Mouse (Mus musculus) megakaryocyte, embryonic 14.5 days (primary cell): ENCODE results near the gene Prdx1. TPM values are rescaled to one million over a fixed set of nuclear protein-coding genes. Genes with fewer than 3 reads are reported as not detected.
"Not testable (repeated sequence)": the region's sequence is repeated elsewhere in the genome, so short reads cannot be mapped to it uniquely, and the experiment has no call there.

Experiments
- H3K27me3 ChIP-seq: replicated peaks from 2 replicates; pipeline ENCODE3; 2012; ENCODE audit warnings: inconsistent platforms
- H3K36me3 ChIP-seq: replicated peaks from 2 replicates; pipeline ENCODE3; 2012; ENCODE audit warnings: low read length, inconsistent platforms, mixed read lengths
- H3K4me1 ChIP-seq: 2 replicates; pipeline ENCODE4 v1.6.1; 2012; ENCODE audit warnings: inconsistent platforms
- H3K4me3 ChIP-seq: replicated peaks from 2 replicates; pipeline ENCODE3; 2012; ENCODE audit warnings: moderate library complexity, mild to moderate bottlenecking, inconsistent platforms
- H3K9me3 ChIP-seq: 2 replicates; pipeline ENCODE4 v1.6.1; 2012; ENCODE audit warnings: inconsistent platforms
- FLI1 ChIP-seq: IDR thresholded peaks from 2 replicates; pipeline ENCODE4 v1.6.1; 2012; ENCODE audit warnings: low read length, inconsistent platforms, mixed read lengths
- GATA1 ChIP-seq: IDR thresholded peaks from 3 replicates; pipeline ENCODE4 v1.6.1; 2012; ENCODE audit warnings: mixed read lengths, low read length, inconsistent platforms, borderline replicate concordance
- polyA plus RNA-seq: library from polyadenylated mRNA; stranded (reverse); fragments of >175 nt; gene quantifications from 2 replicates; pipeline ENCODE4 v1.2.3, GENCODE M21; 2012; ENCODE audit warnings: low replicate concordance; ENCODE audit not compliant: insufficient read depth

Prdx1 gene
- polyA plus RNA-seq, 1 experiment: 13.8 TPM

DNA sequence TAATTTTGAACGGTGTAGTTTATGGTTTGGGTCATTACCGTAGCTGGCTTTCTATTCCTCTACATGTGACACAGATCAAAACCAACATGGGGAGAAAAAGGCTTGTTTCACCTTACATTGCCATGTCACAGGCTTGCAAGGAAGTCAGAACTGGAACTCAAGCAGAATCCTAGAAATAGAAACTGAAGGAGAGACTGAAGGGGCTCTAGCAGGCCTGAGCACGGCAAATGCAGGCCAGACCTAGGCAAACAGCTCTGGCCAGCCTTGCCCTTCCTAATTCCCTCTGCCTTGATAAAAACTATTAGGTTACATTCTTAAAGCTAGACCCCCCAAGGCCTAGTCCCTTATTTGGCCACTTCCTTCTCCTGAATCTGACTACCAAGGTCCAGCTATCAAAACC lies 29.7 kb upstream of the Prdx1 start:
- no peak for TF ChIP-seq GATA1
- no peak for TF ChIP-seq FLI1
- H3K9me3 ChIP-seq: no peaks in the 10 kb centered on the region
- peaks cover 40% of the 10 kb centered on the region for H3K4me1 ChIP-seq
- H3K36me3 ChIP-seq: no peaks in the 10 kb centered on the region
- H3K4me3 ChIP-seq: no peak overlapping the region
- peaks cover 7% of the 10 kb centered on the region for H3K27me3 ChIP-seq

DNA sequence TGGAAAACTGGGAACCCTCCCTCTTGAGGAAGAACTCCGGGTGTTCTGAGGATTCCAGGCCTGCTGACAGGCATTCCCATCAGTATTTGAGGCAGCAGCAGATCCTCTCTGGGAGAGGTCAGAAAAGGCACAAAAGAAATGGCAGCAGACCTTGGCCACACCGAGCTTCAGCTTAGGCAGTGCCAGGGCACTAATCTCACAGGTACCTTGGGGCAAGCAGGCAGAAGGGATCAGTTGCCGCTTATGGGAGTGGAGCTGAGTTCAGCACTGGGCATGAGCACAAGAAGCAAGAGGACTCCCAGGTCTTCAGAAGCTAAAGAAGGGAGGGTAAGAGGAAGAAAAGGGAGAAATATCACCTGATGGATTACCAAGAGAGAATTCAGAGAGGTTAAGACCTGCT lies 27.4 kb upstream of the Prdx1 start:
- TF ChIP-seq FLI1 (no peak), GATA1 (no peak)
- Histone ChIP-seq H3K4me1 (peaks cover 31% of the 10 kb centered on the region), H3K4me3 (no peak overlapping the region), H3K36me3 (no peaks in the 10 kb centered on the region), H3K27me3 (peaks cover 8% of the 10 kb centered on the region), H3K9me3 (peaks cover 8% of the 10 kb centered on the region)

DNA sequence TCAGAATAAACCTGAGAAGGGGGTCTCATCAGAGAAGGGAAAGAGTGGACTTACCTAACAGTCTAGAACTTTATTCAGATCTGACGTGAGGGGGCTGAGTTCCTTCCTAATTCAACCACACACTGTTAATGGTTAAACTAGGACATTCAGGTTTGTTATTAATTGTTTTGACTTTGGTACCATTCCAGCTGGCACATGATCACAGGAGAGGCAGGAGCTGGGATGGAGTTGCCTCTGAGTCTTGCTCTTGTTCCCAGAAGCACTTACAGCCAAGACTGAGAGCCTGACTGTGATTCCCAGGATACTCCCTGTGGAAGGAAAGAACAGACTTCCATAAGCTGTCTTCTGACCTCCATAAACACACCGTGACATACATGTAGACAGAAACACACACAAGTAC lies 25.9 kb upstream of the Prdx1 start:
- H3K36me3 ChIP-seq: no peaks in the 10 kb centered on the region
- H3K4me3 ChIP-seq: no peak overlapping the region
- H3K9me3 ChIP-seq: peaks cover 8% of the 10 kb centered on the region
- H3K4me1 ChIP-seq: peaks cover 31% of the 10 kb centered on the region
- peaks cover 9% of the 10 kb centered on the region for H3K27me3 ChIP-seq
- no peak for TF ChIP-seq FLI1
- TF ChIP-seq GATA1: no peak

DNA sequence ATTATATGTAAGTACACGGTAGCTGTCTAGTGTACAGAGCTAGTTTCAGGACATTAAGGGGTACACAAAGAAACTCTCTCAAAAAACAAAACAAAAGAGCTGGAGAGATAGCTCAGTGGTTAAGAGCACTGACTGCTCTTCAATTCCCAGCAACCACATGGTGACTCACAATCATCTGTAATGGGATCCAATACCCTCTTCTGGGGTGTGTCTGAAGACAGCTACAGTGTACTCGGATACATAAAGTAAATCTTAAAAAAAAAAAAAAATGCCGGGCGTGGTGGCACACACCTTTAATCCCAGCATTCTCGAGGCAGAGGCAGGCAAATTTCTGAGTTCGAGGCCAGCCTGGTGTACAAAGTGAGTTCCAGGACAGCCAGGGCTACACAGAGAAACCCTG lies 25.4 kb upstream of the Prdx1 start:
- not testable (repeated sequence) for H3K27me3 ChIP-seq, H3K36me3 ChIP-seq, H3K9me3 ChIP-seq, H3K4me3 ChIP-seq
- H3K4me1 ChIP-seq: peaks cover 32% of the 10 kb centered on the region

DNA sequence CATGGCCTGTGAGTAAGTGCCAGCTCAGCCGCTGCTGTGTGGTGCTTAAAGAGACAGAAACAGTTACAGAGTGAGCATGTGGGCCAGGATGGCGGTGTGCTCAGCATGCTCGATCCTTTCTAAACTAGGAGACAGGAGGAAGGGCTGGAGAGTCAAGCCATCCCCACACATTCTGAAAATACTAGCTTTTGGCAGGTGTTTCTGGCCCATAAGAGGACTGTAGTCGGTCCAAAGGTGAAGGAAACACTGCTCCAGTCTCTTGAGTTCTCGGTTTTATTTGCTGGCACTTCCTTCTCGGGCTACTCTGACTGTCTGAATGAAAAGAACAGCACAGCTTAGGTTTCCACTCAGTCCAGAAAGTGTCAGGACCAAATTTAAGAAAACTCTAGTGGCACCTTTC lies 24.5 kb upstream of the Prdx1 start:
- Histone ChIP-seq H3K4me1 (peaks cover 24% of the 10 kb centered on the region), H3K4me3 (no peak overlapping the region), H3K36me3 (no peaks in the 10 kb centered on the region), H3K9me3 (peaks cover 8% of the 10 kb centered on the region), H3K27me3 (peaks cover 12% of the 10 kb centered on the region)
- TF ChIP-seq GATA1 (no peak), FLI1 (no peak)

DNA sequence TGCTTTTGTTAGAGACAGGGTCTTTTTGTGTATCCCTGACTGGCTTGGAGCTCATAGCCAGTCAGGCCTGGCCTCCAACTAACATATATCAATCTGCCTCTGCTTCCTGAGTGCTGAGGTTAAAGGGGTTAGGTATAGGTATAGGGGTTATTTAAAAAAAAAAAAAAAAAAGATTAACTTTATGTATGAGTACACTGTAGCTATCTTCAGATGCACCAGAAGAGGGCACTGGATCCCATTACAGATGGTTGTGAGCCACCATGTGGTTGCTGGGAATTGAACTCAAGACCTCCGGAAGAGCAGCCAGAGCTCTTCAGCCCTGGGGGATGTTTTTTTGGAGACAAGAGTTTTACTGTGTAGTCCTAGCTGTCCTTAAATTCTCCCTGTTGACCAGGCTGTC lies 23.3 kb upstream of the Prdx1 start:
- H3K4me1 ChIP-seq: peaks cover 20% of the 10 kb centered on the region
- H3K27me3 ChIP-seq: peaks cover 15% of the 10 kb centered on the region
- H3K36me3 ChIP-seq: no peaks in the 10 kb centered on the region
- peaks cover 8% of the 10 kb centered on the region for H3K9me3 ChIP-seq
- no peak overlapping the region for H3K4me3 ChIP-seq
- TF ChIP-seq GATA1 (no peak), FLI1 (no peak)

DNA sequence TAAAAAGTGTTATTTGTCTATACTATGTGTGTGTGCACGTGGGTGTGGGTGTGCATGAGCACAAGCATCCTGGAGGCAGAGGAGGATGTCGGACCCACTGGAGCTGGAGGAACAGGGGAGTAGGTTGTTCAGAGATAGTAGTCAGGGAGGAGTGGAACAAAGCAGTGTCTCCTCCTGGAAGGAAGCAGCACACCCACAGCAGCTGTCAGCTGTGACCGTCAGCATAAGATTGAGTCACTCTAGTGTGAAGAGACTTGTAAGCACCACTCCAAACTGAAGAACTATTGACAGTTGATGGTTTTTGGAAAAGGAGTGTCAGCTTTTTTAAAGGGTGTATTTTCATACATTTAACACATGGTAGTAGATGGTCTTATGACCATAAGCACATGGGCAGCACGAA lies 18.7 kb upstream of the Prdx1 start:
- Histone ChIP-seq H3K9me3 (peaks cover 8% of the 10 kb centered on the region), H3K27me3 (peaks cover 21% of the 10 kb centered on the region), H3K4me1 (peaks cover 17% of the 10 kb centered on the region), H3K36me3 (no peaks in the 10 kb centered on the region), H3K4me3 (no peak overlapping the region)
- TF ChIP-seq FLI1 (no peak), GATA1 (no peak)

DNA sequence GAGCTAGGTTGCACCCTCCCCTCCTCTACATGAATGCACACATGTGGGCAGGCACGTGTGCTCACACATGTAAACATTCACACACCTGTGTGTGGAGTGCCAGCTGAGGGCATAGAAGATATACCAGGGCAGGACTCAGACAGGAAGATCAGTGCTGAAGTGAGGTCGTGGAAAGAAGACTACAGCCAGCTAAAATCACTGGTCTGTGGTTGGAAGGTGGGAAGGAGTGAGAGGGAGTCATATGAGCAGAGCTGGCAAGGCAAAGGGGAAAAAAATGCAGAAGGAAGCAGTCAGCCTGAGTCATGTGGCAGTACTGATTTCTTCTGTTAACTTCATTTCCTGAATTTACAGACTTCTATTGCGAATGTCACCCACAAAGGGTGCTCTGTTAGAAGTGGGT lies 17.2 kb upstream of the Prdx1 start:
- Histone ChIP-seq H3K4me3 (peak overlapping the region; percentile 79), H3K36me3 (no peaks in the 10 kb centered on the region), H3K9me3 (no peaks in the 10 kb centered on the region), H3K4me1 (peaks cover 27% of the 10 kb centered on the region), H3K27me3 (peaks cover 20% of the 10 kb centered on the region)
- no peak for TF ChIP-seq GATA1
- no peak for TF ChIP-seq FLI1

DNA sequence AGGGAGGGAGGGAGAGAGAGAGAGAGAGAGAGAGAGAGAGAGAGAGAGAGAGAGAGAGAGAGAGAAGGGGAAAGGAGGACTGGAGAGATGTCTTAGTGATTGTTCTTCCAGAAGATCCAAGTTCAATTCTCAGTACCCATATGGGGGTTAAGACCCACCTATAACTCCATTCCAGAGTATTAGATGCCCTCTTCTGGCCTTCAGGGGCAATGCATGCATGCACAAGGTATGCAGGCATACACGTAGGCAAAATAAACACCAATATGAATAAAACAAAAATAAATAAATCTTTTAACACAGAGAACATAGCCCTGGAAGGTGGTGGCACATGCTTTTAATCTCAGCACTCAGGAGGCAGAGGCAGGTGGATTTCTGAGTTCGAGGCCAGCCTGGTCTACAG lies 16.1 kb upstream of the Prdx1 start:
- peaks cover 18% of the 10 kb centered on the region for H3K27me3 ChIP-seq
- no peak overlapping the region for H3K4me3 ChIP-seq
- H3K9me3 ChIP-seq: no peaks in the 10 kb centered on the region
- H3K36me3 ChIP-seq: no peaks in the 10 kb centered on the region
- TF ChIP-seq FLI1 (no peak), GATA1 (no peak)
- peaks cover 36% of the 10 kb centered on the region for H3K4me1 ChIP-seq

DNA sequence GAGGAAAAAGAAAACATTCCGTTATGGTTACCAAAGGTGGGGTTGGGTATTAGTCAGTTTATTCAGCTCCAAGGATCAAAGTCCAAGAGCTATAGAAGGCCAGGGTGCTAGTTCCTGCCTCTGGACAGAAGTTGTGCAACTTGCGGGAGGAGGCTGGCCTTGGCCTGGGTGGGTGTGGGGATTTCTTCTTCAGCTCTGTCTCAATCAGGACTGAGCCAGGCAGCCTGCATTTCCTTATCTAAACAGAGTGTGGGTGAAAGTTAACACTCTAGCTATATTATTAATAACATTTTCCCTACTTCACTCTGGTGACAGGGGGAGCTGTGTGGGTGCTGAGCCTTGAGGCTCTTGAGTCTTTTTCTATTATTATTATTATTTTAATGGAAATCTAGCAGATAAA lies 12.6 kb upstream of the Prdx1 start:
- TF ChIP-seq FLI1 (no peak), GATA1 (no peak)
- H3K27me3 ChIP-seq: peaks cover 16% of the 10 kb centered on the region
- H3K9me3 ChIP-seq: no peaks in the 10 kb centered on the region
- H3K4me1 ChIP-seq: peaks cover 41% of the 10 kb centered on the region
- no peak overlapping the region for H3K4me3 ChIP-seq
- H3K36me3 ChIP-seq: no peaks in the 10 kb centered on the region

DNA sequence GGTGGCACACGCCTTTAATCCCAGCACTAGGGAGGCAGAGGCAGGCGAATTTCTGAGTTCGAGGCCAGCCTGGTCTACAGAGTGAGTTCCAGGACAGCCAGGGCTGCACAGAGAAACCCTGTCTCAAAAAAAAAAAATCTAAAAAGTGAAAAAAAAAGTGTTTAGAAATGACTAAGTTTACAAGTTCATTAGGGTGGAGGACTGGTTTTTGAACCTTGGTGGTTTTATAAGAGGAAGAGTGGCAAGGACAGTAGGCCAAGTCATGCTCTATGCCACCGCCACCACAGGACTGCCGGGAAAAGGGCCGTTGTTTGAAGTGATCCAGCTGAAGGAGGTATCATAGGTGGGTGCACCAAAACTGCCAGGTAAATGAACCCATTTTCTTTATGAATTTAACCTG lies 10.6 kb upstream of the Prdx1 start:
- not testable (repeated sequence) for H3K4me3 ChIP-seq, H3K9me3 ChIP-seq, H3K36me3 ChIP-seq
- Histone ChIP-seq H3K27me3 (peaks cover 14% of the 10 kb centered on the region), H3K4me1 (peaks cover 41% of the 10 kb centered on the region)

DNA sequence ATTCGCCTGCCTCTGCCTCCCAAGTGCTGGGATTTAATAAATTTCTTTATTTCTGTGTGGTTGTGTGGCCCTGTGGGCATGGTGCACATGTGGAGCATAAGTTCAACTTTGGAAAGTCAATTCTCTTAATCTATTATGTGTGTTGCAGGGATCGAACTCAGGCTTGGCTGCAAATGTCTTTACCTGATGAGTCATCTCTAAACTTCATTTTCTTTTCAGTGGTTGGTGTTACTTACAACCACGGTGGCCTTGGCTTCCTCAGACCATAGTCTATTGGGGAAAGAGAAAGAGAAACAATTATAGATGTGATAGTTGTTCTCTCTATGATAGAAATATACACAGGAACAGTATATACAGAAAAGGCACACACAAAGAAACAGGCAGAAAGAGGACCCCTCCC lies 9.3 kb upstream of the Prdx1 start:
- Histone ChIP-seq H3K4me3 (no peak overlapping the region), H3K27me3 (peaks cover 7% of the 10 kb centered on the region), H3K9me3 (no peaks in the 10 kb centered on the region), H3K36me3 (no peaks in the 10 kb centered on the region), H3K4me1 (peaks cover 41% of the 10 kb centered on the region)
- TF ChIP-seq GATA1 (no peak), FLI1 (no peak)
